Mouse (Mus musculus) cerebellum, postnatal 36 days (tissue): Measurements from ENCODE around the gene A230050P20Rik.

Experiments used
- DNase-seq, 2 experiments: peaks; one replicate each; pipeline ENCODE4 v3.0.0; 2021 to 2022; ENCODE audit warnings: mixed read lengths in 2 of 2

A230050P20Rik gene

DNA sequence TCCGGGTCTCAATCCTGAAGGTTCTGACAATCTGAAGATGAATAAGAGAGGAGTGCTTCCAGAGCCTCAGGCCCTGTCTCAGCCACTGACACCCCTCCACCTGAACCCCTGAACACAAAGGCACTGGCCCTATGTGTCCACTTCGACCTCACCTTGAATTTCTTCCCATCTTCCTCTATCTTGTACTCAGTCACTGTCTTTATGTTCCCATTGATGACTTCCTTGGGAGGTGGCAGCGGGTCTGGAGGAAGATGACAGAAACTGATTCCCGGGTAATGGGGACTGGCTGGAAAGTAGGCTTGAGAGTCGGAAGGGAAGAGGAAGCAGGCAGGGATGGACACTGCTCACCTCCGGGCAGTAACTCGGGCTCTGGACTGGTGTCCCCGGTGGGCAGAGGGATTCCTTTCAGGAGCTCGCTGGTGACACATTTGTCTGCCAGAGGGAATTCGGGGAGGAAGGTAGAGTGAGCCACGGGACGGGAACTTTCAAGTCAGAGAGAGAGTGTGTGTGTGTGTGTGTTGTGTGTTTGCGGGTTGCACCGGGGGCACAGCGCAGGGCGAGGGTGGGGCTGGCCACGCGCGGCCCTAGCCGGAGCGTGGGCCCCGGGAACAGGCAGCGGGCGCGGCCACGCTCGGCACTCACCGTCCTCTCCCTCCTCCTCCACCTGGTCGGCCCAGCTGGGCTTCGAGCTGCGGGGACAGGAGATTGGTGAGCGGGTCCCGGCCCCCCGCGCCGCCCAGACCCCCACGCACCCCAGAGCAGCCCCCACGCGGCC lies 29.5 kb downstream of the A230050P20Rik start:
- DNase-seq, result no peak

GRCm38 (mm10) chr9:20898511-20899073 lies 30.1 kb downstream of the A230050P20Rik start, which contains the start of gene Eif3g:
Gene Eif3g, minus strand, starts transcription at chr9:20898623.
- DNase-seq, result peak; percentile 83 to 85

GRCm38 (mm10) chr9:20901466-20902173 lies 33.2 kb downstream of the A230050P20Rik start:
- peak in 1 of 2 experiments; percentile 26 for DNase-seq

- DNase-seq, result no peak
Observed at GRCm38 (mm10) chr9:20902174-20902491, 33.7 kb downstream of the A230050P20Rik start.

GRCm38 (mm10) chr9:20909948-20910347 lies 41.5 kb downstream of the A230050P20Rik start:
- no peak for DNase-seq

DNA sequence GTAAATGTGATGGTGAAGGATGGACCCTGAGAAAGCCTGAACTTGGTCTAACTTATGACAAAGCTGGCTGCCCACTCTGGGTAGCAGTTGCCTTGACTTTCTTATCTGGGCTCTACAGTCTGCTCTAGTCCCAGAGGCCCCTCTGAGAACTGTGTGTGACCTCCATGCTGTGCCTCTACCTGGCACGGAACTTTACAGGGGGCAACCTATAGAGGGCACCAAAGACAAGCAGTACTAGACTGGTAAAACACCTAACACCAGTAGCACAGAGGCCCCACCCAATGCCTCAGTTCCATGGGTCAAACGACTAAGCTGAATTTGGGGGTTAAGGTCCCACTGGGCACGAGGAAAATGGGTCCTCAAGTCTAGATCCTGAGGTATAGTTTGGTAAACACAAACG lies 47.7 kb downstream of the A230050P20Rik start:
- DNase-seq, result no peak

DNA sequence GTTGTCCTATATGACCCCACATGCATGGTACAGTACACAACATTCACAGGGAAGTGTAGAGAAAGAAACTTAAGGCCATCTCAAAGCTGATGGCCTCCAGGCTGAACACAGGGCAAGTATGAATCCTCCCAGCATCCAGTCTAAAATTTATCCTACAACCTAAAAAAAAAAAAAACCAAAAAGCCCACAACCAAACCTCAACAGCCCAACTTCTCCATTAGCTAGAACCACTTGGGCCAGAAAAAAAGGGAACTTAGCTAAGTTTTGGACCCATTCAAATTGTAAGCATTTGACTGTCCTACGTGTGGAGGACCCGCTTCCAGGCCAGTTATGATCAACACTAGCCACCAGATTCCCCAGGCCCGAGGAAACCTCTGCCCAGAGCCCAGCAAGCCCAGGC lies 54.8 kb downstream of the A230050P20Rik start:
- DNase-seq, result no peak
